Mouse (Mus musculus): ENCODE data around the gene Fgf8. TPM values are rescaled to one million over a fixed set of nuclear protein-coding genes. Genes with fewer than 3 reads are reported as not detected.
A peak's percentile ranks its signal among the peaks of the same experiment; 100 is the strongest.

The Fgf8 gene
- polyA plus RNA-seq, 1 experiment from 2014 or later, result 3.1 TPM

GRCm38 (mm10) chr19:45695496-45696280 lies 47.0 kb downstream of the Fgf8 start:
- Histone ChIP-seq H3K9me3 (replicated peaks) (no peaks in the 10 kb centered on the region), H3K9ac (no peak overlapping the region), H3K27ac (no peak overlapping the region), H3K27me3 (peaks cover 15% of the 10 kb centered on the region), H3K4me3 (no peak overlapping the region), H3K4me2 (replicated peaks) (peak overlapping the region; percentile 26), H3K36me3 (no peaks in the 10 kb centered on the region), H3K4me1 (peaks cover 10% of the 10 kb centered on the region)
- 30% methylated on average over 25 of the region's 25 CpGs for WGBS
- ATAC-seq (ENCODE audit: low FRiP score), result no peak

- WGBS, result 33% methylated on average over 3 of the region's 3 CpGs
- Histone ChIP-seq H3K4me1 (peaks cover 14% of the 10 kb centered on the region), H3K27ac (no peak overlapping the region), H3K27me3 (peaks cover 15% of the 10 kb centered on the region), H3K4me3 (no peak overlapping the region), H3K36me3 (no peaks in the 10 kb centered on the region), H3K4me2 (replicated peaks) (no peak overlapping the region), H3K9ac (no peak overlapping the region), H3K9me3 (replicated peaks) (no peaks in the 10 kb centered on the region)
- no peak for ATAC-seq (ENCODE audit: low FRiP score)
Measured at GRCm38 (mm10) chr19:45694056-45694455, 48.7 kb downstream of the Fgf8 start.

GRCm38 (mm10) chr19:45692211-45692610 lies 50.5 kb downstream of the Fgf8 start:
- H3K27ac ChIP-seq, result no peak overlapping the region
- no peak overlapping the region for H3K9ac ChIP-seq
- 90% methylated on average over 8 of the region's 8 CpGs for WGBS
- no peak overlapping the region for H3K4me3 ChIP-seq
- H3K9me3 ChIP-seq (replicated peaks), result no peaks in the 10 kb centered on the region
- ATAC-seq (ENCODE audit: low FRiP score), result no peak
- H3K4me2 ChIP-seq (replicated peaks), result no peak overlapping the region
- H3K36me3 ChIP-seq, result no peaks in the 10 kb centered on the region
- H3K4me1 ChIP-seq, result peaks cover 14% of the 10 kb centered on the region
- H3K27me3 ChIP-seq, result peaks cover 15% of the 10 kb centered on the region

- H3K4me3 ChIP-seq, result no peak overlapping the region
- no peaks in the 10 kb centered on the region for H3K36me3 ChIP-seq
- peaks cover 13% of the 10 kb centered on the region for H3K4me1 ChIP-seq
- ATAC-seq (ENCODE audit: low FRiP score), result no peak
- 51% methylated on average over 8 of the region's 8 CpGs for WGBS
- H3K9ac ChIP-seq, result no peak overlapping the region
- no peak overlapping the region for H3K27ac ChIP-seq
- H3K9me3 ChIP-seq (replicated peaks), result no peaks in the 10 kb centered on the region
- no peak overlapping the region for H3K4me2 ChIP-seq (replicated peaks)
- H3K27me3 ChIP-seq, result peaks cover 19% of the 10 kb centered on the region
Measured at GRCm38 (mm10) chr19:45691001-45691535, 51.6 kb downstream of the Fgf8 start.

GRCm38 (mm10) chr19:45687001-45687400 lies 55.7 kb downstream of the Fgf8 start:
- Histone ChIP-seq H3K4me2 (replicated peaks) (no peak overlapping the region), H3K36me3 (no peaks in the 10 kb centered on the region), H3K27me3 (peaks cover 23% of the 10 kb centered on the region), H3K27ac (no peak overlapping the region), H3K4me3 (no peak overlapping the region), H3K9me3 (replicated peaks) (no peaks in the 10 kb centered on the region), H3K9ac (no peak overlapping the region), H3K4me1 (0 out of 2 replicates have a peak, but pooled peaks cover 4% of the 10 kb centered on the region)
- 57% methylated on average over 4 of the region's 4 CpGs for WGBS
- ATAC-seq (ENCODE audit: low FRiP score), result no peak

Other genes with a start within 250 kb of the Fgf8 start
- 14.9 and 16.5 TPM in 2 replicates for gene Poll, start 182.4 kb downstream of the Fgf8 start, polyA plus RNA-seq (2016; fragmentation: Nextera tagmentation; extraction: Ambion mirVana)
- gene Gm17018, start 182.3 kb downstream of the Fgf8 start, polyA plus RNA-seq (2016; fragmentation: Nextera tagmentation; extraction: Ambion mirVana), result 56.1 and 63.0 TPM in 2 replicates
- 3.3 and 5.0 TPM in 2 replicates for gene Fbxw4, start 82.6 kb downstream of the Fgf8 start, polyA plus RNA-seq (2016; fragmentation: Nextera tagmentation; extraction: Ambion mirVana)
- gene Npm3, start 6.7 kb upstream of the Fgf8 start, polyA plus RNA-seq (2016; fragmentation: Nextera tagmentation; extraction: Ambion mirVana), result 6.7 and 7.6 TPM in 2 replicates
- gene Mgea5, start 40.9 kb upstream of the Fgf8 start, polyA plus RNA-seq (2016; fragmentation: Nextera tagmentation; extraction: Ambion mirVana), result 113 and 121 TPM in 2 replicates
- 3.0 and 3.7 TPM in 2 replicates for gene Kcnip2, start 73.1 kb upstream of the Fgf8 start, polyA plus RNA-seq (2016; fragmentation: Nextera tagmentation; extraction: Ambion mirVana)

All from hindbrain, embryonic 12.5 days (tissue).